Mouse (Mus musculus) left cerebral cortex, postnatal 10 days (tissue): ENCODE data around the gene Trim40. TPM values are rescaled to one million over a fixed set of nuclear protein-coding genes. Genes with fewer than 3 reads are reported as not detected.
"Not testable (repeated sequence)": the region's sequence is repeated elsewhere in the genome, so short reads cannot be mapped to it uniquely, and the experiment has no call there.

ENCODE experiments used
- DNase-seq, 2 experiments: peaks; one replicate each; pipeline ENCODE4 v3.0.0; 2021 to 2022; ENCODE audit warnings: low spot score in 2 of 2, mixed read lengths in 1 of 2; ENCODE audit errors: extremely low spot score in 1 of 2
- intact Hi-C: fragments of 180-260 bp; cut with DNase I; formaldehyde crosslinking; loops from one replicate; pipeline ENCODE4 v1.15.1; 2025
- total RNA-seq, 2 experiments: library from RNA; stranded (reverse); gene quantifications; 2 replicates each; pipeline ENCODE4 v1.2.3; 2021

Trim40 gene
- total RNA-seq, 2 experiments from 2014 or later: not detected

- no peak for DNase-seq
- intact Hi-C loops: no loop called here
Measured at GRCm38 (mm10) chr17:36897552-36898205, 7.8 kb upstream of the Trim40 start, which contains the start of gene Trim31. Gene Trim31, plus strand, starts transcription at chr17:36898118.

- no peak for DNase-seq
- intact Hi-C loops: no loop called here
Measured at GRCm38 (mm10) chr17:36897065-36897464, 7.1 kb upstream of the Trim40 start.

- intact Hi-C loops: no loop called here
- DNase-seq: peak in 1 of 2 experiments; percentile 36
Measured at GRCm38 (mm10) chr17:36896583-36896982, 6.7 kb upstream of the Trim40 start.

DNA sequence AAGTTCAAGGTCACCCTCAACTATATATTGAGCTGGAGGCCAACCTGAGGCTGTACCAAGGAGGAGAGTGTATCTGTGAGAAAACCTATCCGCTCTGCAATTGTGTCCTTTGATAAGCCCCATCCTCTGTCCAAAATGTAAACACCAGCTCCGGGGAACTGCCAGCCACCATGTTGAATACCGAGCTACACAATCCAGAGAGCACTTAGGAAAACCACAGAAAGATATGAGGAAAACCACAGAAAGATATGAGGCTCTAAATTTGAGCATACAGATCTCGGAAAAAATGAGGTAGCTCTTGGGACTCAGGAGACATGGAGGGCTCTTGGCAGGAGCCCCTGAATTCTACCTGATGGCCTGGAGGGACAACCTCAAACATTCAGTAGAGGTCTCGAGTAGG lies 3.5 kb upstream of the Trim40 start:
- DNase-seq: no peak
- intact Hi-C loops: loop anchor here (5.0 kb wide), 1 partner anchor 309 kb away; the partner anchor contains the start of gene Olfr94

GRCm38 (mm10) chr17:36892362-36892761 lies 2.4 kb upstream of the Trim40 start:
- intact Hi-C loops: loop anchor here (5.0 kb wide), 1 partner anchor 310 kb away; the partner anchor contains the start of gene Olfr94
- DNase-seq: peak; percentile 20 to 36

DNA sequence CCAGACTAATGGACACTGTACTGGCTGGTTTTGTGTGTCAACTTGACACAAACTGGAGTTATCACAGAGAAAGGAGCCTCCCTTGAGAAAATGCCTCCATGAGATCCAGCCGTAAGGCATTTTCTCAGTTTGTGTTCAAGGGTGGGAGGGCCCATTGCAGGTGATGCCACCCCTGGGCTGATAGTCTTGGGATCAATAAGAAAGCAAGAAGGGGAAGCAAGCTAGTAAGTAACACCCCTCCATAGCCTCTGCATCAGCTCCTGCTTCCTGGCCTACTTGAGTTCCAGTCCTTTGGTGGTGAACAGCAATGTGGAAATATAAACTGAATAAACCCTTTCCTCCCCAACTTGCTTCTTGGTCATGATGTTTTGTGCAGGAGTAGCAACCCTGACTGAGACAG lies 1.6 kb upstream of the Trim40 start:
- intact Hi-C loops: loop anchor here (5.0 kb wide), 1 partner anchor 311 kb away; the partner anchor contains the start of gene Olfr94

GRCm38 (mm10) chr17:36885132-36885790 lies 4.7 kb downstream of the Trim40 start:
- DNase-seq: no peak
- intact Hi-C loops: no loop called here

More for the DNA sequence above, 1.6 kb upstream of the Trim40 start:
- not testable (repeated sequence) for DNase-seq

DNA sequence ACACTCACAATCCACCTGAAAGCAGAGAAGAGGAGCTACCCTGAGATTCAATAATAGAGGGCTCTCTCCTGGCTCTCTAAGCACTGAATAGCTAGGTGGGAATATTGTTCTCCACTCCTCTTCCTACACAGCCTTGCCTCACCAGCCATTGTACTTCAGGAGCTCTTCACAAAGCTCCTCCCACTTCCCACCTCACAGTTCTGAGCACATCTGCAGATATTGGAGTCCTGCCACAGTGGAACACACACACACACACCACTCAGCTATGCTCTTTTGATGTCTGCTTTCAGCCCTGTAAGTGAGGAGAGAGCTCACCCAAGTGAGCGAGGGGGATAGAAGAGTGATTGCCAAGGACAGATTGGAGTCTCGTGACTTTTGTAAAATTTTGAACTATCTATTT lies 6.6 kb downstream of the Trim40 start:
- DNase-seq: no peak
- intact Hi-C loops: no loop called here

- intact Hi-C loops: no loop called here
- no peak for DNase-seq
Measured at GRCm38 (mm10) chr17:36874636-36875035, 15.3 kb downstream of the Trim40 start.

GRCm38 (mm10) chr17:36869955-36870810 lies 19.7 kb downstream of the Trim40 start:
- peak in 1 of 2 experiments; percentile 80 for DNase-seq
- intact Hi-C loops: no loop called here

DNA sequence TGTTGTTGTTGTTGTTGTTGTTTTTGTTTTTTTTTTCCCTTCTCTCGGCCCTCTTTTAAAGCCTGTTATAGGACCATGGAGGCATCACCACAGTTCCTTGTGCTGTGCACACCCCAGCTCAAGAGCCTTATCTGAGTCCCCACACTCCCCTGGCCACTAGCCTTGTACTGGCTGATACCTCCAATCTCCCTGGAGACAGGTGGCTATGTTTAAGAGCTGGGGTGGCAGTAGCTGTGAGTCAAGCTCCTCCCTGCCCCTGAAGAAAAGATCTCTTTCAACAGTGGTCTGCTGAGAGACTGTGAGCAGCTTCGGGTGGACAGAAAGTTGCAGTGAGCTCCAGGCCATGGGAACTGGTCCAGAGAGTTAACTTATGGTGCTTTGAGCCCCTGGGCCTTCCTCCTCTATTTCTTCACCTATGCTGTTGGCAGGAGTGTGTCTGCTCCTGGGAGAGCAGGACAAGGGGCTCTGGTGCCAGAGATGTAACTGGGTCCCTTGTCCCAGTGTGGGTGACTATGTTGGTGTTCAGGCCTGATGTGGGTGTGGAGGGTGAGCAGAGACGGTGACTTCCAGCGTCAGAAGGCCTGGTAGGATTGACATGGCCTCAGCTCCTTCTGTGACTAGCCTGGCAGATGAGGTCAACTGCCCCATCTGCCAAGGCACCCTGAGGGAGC lies 20.5 kb downstream of the Trim40 start, which contains the start of gene Trim10:
Gene Trim10, plus strand, starts transcription at position 291 of the 671 bp plus-strand sequence.
- intact Hi-C loops: no loop called here
- no peak for DNase-seq

DNA sequence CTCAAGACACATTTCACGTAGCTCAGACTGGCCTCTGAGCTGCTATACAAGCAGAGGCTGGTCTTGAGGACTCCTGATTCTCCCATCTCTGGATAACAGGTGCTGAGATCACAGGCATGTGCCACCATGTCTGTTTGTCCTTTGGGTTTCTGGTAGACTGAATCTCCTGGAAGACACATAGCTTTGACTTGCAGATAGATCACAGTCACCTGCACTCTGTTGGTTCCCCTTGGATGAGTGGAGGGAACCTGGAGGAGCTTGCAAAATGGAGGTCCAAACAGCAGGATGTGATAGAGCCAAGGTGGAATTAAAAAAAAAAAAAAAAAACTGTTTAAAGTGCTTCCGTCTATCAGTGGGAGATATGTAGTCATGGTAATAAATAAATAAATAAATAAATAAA lies 21.1 kb downstream of the Trim40 start:
- DNase-seq: no peak
- intact Hi-C loops: no loop called here

DNA sequence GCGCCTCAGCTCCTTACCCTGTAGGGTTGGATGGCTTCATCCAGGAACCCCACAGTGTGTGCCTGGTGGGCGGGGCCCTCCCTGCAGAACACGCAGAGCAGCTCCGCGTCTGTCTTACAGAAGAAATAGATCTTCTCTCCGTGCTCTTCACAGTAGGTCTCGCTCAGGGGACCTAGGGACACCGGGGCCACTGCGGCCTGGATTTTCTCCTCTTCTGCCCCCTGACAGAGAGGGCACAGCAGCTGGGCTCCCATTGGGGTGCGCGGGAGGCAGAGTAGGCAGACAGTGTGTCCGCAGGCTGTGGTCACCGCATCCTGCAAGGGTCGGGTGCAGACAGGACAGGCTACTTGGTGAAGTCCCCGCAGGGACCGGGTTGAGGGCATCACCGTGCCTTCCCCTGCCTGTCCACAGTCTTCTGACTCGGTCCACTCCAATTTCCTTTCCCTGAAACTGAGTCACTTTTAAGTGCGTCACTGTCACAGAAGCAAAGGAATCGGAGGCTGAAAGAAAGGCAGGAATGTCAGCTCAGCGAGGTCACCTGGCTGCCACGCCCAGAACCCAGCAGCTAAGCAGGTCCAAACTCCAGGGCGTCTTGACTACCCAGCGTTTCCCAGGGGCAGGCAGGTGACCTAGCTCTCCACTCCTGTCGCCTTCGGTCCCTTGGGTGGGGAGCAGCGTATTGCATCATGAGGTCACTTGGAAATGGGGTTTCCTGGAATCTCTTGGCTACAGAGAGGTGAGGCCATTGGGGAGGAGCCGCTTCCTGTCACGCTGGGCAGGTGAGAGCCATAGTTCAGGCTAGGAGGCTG lies 23.0 kb downstream of the Trim40 start, which contains the start of gene Trim15:
Gene Trim15, minus strand, starts transcription at position 492 of the 809 bp plus-strand sequence.
- intact Hi-C loops: no loop called here
- DNase-seq: peak in 1 of 2 experiments; percentile 36

- intact Hi-C loops: no loop called here
Measured at GRCm38 (mm10) chr17:36861680-36862079, 28.2 kb downstream of the Trim40 start.

GRCm38 (mm10) chr17:36858181-36858580 lies 31.7 kb downstream of the Trim40 start:
- intact Hi-C loops: no loop called here
- DNase-seq: no peak

More at GRCm38 (mm10) chr17:36861680-36862079, 28.2 kb downstream of the Trim40 start:
- no peak for DNase-seq

GRCm38 (mm10) chr17:36856236-36856635 lies 33.7 kb downstream of the Trim40 start:
- no peak for DNase-seq
- intact Hi-C loops: no loop called here

DNA sequence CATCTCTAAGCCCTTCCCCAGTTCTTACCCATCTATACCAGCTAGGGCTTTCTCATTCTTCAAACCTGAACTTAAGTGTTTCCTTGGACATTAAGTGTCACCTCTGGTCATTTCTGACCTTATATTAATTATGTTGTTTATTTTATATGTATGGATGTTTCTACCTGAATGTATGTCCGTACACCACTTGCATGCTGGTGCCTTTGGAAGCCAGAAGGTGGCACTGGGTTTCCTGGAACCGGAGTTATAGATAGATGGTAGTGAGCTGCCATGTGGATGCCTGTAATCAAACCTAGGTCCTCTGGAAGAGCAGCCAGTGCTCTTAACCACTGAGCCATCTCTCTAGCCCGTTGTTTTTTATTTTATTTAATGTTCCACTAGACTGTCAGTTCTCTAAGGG lies 34.4 kb downstream of the Trim40 start:
- DNase-seq: no peak
- intact Hi-C loops: no loop called here

DNA sequence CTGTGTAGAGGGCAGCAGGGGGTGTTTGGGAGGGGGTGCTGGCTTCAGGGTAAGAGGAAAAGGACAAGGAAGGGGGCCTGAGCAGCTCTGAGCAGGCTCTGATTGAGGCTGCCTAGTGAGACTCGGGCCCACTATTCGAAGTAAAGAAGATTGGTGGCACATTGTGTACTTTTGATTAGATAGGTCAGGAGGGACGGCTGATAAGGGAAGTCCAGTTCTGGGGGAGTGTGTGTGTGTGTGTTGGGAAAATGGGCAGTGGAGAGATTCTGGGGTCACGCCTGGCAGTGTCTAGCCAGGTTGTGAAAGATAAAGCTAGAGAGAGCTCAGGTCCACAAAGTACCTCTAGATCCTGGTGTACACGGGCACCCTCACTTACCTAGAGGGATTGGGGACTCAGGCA lies 38.3 kb downstream of the Trim40 start:
- intact Hi-C loops: no loop called here

More for the DNA sequence above, 38.3 kb downstream of the Trim40 start:
- no peak for DNase-seq
